Mouse (Mus musculus): ENCODE measurements around the gene Prss38.

Gene Prss38

GRCm38 (mm10) chr11:59324777-59325176 is 50.7 kb downstream of the Prss38 start:
- no peak for ATAC-seq (ENCODE audit: low TSS enrichment)

DNA sequence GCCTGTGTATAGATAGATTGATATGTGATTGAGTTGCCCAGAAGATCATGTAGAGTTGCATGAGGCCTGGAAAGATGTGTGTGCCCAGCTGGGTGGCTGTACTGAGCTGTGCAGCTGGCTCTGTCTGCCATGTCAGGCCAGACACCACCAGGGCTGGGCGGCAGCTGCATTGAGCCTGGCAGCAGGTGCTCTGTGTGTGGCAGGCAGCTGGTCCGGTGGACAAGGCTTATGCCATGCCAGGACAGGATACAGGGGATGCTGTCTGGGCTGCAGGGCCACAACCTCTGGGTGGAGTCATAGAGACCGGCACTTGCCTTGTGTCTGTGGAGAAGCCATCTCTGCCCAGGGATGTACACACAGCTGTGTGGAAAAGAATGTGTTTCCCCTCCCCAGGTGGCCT is 52.5 kb downstream of the Prss38 start:
- ATAC-seq (ENCODE audit: low TSS enrichment) = no peak
